Mouse (Mus musculus): ENCODE measurements around the gene Wdr47. TPM values are rescaled to one million over a fixed set of nuclear protein-coding genes. Genes with fewer than 3 reads are reported as not detected.

Wdr47 gene
- total RNA-seq (2023): 1 to 10 TPM; 4.1 to 9.3 TPM

DNA sequence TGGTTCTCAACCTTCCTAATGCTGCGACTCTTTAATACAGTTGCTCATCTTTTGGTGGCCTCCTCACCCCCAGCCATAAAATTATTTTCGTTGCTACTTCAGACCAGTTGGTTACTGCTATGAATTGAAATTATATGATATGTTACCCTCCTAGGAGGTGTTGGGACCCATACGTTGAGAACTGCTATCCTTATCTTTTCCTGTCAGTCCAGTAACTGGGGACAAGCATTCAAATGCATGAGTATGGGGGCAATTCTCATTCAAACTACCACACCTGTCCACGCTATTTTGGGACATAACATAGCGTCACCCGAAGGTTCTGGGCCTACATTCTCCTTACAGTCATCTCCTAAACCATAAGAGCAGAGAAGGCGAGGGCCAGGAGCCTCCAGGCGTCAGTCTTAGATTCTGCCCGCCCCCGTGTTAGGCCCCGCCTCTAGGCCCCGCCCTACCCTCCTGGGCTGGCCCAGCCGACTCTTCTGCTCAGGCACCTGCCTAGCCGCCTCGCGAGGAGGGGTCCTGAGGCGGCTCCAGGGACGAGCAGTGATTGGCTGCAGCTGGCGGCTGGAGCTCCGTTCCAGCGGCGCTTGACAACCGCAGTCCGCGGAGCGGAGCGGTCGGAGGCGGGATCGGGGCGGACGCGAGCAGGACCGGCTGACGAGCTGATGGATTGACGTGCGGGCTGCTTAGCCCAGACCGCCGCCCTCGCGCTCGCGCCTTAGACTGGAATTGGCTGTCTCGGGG lies at the start of gene Wdr47:
Wdr47 (plus strand) TSS at position 494 of the 744 bp plus-strand sequence.

DNA sequence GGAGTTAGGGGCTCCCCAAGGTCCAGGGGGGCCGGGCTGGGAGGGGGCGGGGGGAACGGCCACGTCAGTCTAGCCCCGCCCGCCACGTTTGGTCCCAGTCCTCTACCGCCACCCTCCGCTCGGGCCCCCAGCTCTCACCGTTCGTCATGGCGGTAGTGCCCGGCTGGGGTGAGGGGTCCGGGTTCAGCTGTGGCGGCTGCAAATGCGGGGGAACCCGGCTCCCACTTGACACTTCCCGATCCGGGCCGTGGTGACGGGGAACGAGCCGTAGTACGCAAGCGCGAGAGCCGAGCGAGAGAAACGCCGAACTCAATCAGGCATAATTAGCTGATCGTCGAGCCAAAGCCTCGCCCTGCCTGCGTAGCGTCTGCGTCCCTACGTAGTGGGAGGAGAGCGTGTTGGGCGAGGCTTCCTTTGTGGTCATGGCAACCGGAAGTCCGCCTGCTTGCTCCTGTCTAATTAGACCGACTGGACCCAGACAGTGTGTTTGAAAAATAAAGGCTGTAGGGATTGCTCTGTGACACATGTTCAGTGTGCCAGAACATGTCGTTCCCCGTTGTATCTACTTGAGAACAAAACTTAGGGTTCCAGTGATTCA lies 28.8 kb upstream of the Wdr47 start, which contains the start of gene Tmem167b:
Tmem167b (minus strand) TSS at position 334 of the 598 bp plus-strand sequence.

DNA sequence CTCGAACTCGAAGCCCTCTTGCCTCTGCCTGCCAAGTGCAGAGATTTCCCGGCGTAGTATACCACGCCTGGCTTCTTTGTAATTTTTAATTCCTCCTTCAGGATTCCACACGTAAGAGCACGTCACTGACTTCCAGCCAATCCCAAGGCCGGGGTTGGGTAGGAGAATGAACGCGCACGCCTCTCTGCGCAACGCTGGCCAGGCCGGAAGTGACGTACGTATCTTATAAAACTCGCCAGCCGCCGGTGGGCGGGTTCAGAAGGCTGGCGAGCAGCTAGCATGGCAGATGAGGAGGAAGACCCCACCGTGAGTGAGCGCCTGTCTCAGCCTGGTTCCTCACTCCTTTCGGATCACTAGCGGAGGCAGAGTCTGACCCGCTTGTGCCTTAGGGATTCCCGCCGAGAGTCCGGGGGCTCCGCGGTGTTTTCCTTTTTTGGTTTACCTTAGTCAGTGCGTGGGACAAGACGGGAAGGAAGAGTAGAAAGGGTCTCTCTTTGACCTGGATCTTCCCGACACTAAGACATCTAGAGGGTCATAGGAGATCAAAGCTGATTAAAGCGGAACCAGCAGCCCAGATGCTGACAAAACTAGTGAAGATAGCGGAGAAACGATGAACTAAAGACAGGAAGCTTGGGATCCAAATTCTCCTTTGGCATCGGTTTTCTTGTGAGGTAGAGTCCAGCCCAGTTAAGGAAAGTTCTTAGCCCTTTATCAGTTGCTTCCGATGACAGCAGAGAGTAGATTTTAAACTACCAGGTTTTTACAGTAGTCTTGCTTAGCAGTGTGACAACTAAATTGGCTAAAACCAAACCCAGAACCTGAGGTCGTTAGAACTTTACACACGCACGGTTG lies 19.4 kb upstream of the Wdr47 start, which contains the start of gene Taf13:
Taf13 (plus strand) TSS at position 256 of the 852 bp plus-strand sequence.

DNA sequence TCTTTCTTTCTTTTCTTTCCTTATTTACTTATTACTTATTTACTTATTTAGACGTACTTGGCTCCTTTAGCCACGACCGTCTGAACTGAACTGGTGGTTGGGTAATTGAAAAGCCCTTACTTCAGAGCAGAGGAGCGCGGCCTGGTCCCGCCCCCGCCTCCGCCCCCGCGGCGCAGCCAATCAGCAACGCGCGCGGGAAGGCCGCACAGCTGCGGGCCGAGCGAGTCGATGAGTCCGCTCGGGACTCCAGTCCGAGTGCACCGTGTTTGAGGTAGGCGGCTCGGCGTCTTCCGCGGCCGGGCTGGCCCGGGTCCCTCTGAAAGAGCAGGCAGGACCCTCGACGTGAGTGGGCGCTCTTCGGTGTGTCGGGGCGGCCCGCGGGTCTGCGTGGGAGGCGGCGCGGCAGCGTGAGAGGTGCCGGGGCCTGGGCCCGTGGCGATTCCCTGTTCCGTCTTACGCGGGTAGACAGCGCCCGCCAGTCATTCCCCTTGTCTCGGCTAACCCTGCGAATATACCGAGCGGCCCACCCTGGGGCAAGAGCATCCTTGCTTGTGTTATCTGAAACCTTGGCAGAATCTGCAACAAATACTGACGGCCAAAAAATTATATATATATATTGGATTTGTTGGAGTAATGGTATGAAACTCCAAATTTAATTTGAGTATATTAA lies 62.8 kb downstream of the Wdr47 start, which contains the start of gene Clcc1:
Clcc1 (plus strand) TSS at position 204 of the 670 bp plus-strand sequence.

Other genes starting within 250 kb of the Wdr47 start
- not detected for gene Mybphl, start 226.4 kb upstream of the Wdr47 start, total RNA-seq (2023)
- gene Psrc1, start 207.4 kb upstream of the Wdr47 start, total RNA-seq (2023): 1 to 10 TPM; 8.8 to 9.3 TPM
- gene Celsr2, start 175.7 kb upstream of the Wdr47 start, total RNA-seq (2023): 1 to 10 TPM; 1.1 to 1.3 TPM
- gene Sars, start 146.1 kb upstream of the Wdr47 start, total RNA-seq (2023): 10 to 100 TPM; 53.9 to 57.3 TPM
- gene 1700013F07Rik, start 57.1 kb upstream of the Wdr47 start, total RNA-seq (2023): not detected
- not detected for gene 5330417C22Rik, start 54.7 kb upstream of the Wdr47 start, total RNA-seq (2023)
- 10 to 100 TPM; 35.3 to 37.7 TPM for gene Tmem167b, start 28.8 kb upstream of the Wdr47 start, total RNA-seq (2023)
- 10 to 100 TPM; 22.6 to 29.8 TPM for gene Taf13, start 19.6 kb upstream of the Wdr47 start, total RNA-seq (2023)
- 10 to 100 TPM; 15.8 to 24.6 TPM for gene Clcc1, start 62.6 kb downstream of the Wdr47 start, total RNA-seq (2023)
- gene Gpsm2, start 131.0 kb downstream of the Wdr47 start, total RNA-seq (2023): 10 to 100 TPM; 15.7 to 26.1 TPM
- gene Aknad1, start 148.4 kb downstream of the Wdr47 start, total RNA-seq (2023): under 1 TPM in 1 of 2 experiments, not detected in 1; 0.16 TPM
- gene Stxbp3, start 249.2 kb downstream of the Wdr47 start, total RNA-seq (2023): 10 to 100 TPM; 41.8 to 53.1 TPM